Mouse (Mus musculus) adrenal gland, postnatal 4 days (tissue): Measurements from ENCODE around the gene Lzts2. TPM values are rescaled to one million over a fixed set of nuclear protein-coding genes. Genes with fewer than 3 reads are reported as not detected.
"Not testable (repeated sequence)": the region's sequence is repeated elsewhere in the genome, so short reads cannot be mapped to it uniquely, and the experiment has no call there.

ENCODE experiments used
- DNase-seq, 2 experiments: peaks; one replicate each; pipeline ENCODE4 v3.0.0; 2021 to 2022; ENCODE audit warnings: low spot score in 2 of 2, mixed read lengths in 2 of 2
- total RNA-seq, 2 experiments: library from RNA; stranded (reverse); gene quantifications; 2 replicates each; pipeline ENCODE4 v1.2.3; 2021

Lzts2 gene
- total RNA-seq, 2 experiments from 2014 or later = 107 to 119 TPM

GRCm38 (mm10) chr19:45023993-45024392, 9.8 kb downstream of the Lzts2 start:
- no peak for DNase-seq

GRCm38 (mm10) chr19:45024775-45025174, 10.6 kb downstream of the Lzts2 start:
- no peak for DNase-seq

GRCm38 (mm10) chr19:45025937-45026568, 11.8 kb downstream of the Lzts2 start:
- DNase-seq = no peak

GRCm38 (mm10) chr19:45026958-45027670, 12.9 kb downstream of the Lzts2 start:
- DNase-seq = no peak

GRCm38 (mm10) chr19:45027848-45028247, 13.6 kb downstream of the Lzts2 start:
- DNase-seq = no peak

GRCm38 (mm10) chr19:45028746-45029145, 14.5 kb downstream of the Lzts2 start:
- no peak for DNase-seq

- no peak for DNase-seq
These were observed 15.4 kb downstream of the Lzts2 start for GRCm38 (mm10) chr19:45029571-45029970.

GRCm38 (mm10) chr19:45030111-45030510, 15.9 kb downstream of the Lzts2 start:
- DNase-seq = no peak

- DNase-seq = no peak
These were observed 16.8 kb downstream of the Lzts2 start for GRCm38 (mm10) chr19:45030746-45031693.

- DNase-seq = no peak
These were observed 17.6 kb downstream of the Lzts2 start for GRCm38 (mm10) chr19:45031780-45032179.

- DNase-seq = no peak
These were observed 18.5 kb downstream of the Lzts2 start for GRCm38 (mm10) chr19:45032570-45033332.

- no peak for DNase-seq
These were observed 22.7 kb downstream of the Lzts2 start for GRCm38 (mm10) chr19:45036867-45037266.

GRCm38 (mm10) chr19:45038198-45038597, 24.0 kb downstream of the Lzts2 start:
- not testable (repeated sequence) for DNase-seq

GRCm38 (mm10) chr19:45040214-45040613, 26.0 kb downstream of the Lzts2 start:
- no peak for DNase-seq

GRCm38 (mm10) chr19:45044389-45044927, 30.2 kb downstream of the Lzts2 start:
- no peak for DNase-seq

- no peak for DNase-seq
These were observed 31.0 kb downstream of the Lzts2 start for GRCm38 (mm10) chr19:45045236-45045635.

GRCm38 (mm10) chr19:45045651-45046050, 31.4 kb downstream of the Lzts2 start, which contains the start of gene Pdzd7:
Gene Pdzd7, minus strand, starts transcription at chr19:45045717.
- DNase-seq = no peak

GRCm38 (mm10) chr19:45046523-45047321, 32.5 kb downstream of the Lzts2 start:
- DNase-seq = no peak

- DNase-seq = peak; percentile 80 to 90
These were observed 33.3 kb downstream of the Lzts2 start, which contains the start of gene Sfxn3 for GRCm38 (mm10) chr19:45047417-45047934. Gene Sfxn3, plus strand, starts transcription at chr19:45047503.
